Mouse (Mus musculus): ENCODE measurements around the gene Atxn7l3. TPM values are rescaled to one million over a fixed set of nuclear protein-coding genes. Genes with fewer than 3 reads are reported as not detected.

Atxn7l3 gene
- polyA plus RNA-seq (2015; fragmentation: Nextera tagmentation; extraction: Ambion mirVana), result 7.1 and 7.5 TPM in 2 replicates

GRCm38 (mm10) chr11:102296491-102297472 lies at the start of gene Atxn7l3:
Atxn7l3 (minus strand) TSS chr11:102296631.

GRCm38 (mm10) chr11:102319410-102319792 lies 23.0 kb upstream of the Atxn7l3 start, which contains the start of gene Ubtf:
Ubtf (minus strand) TSS chr11:102319742.

GRCm38 (mm10) chr11:102284501-102285094 lies 11.8 kb downstream of the Atxn7l3 start, which contains the start of gene Tmub2:
Tmub2 (plus strand) TSS chr11:102284931.

GRCm38 (mm10) chr11:102268520-102269244 lies 27.7 kb downstream of the Atxn7l3 start, which contains the start of gene Asb16:
Asb16 (plus strand) TSS chr11:102268743.

GRCm38 (mm10) chr11:102248630-102249230 lies 47.7 kb downstream of the Atxn7l3 start, which contains the start of gene BC030867:
BC030867 (plus strand) TSS chr11:102248882.

Other genes with a start within 250 kb of the Atxn7l3 start
- gene Mpp2, start 208.1 kb downstream of the Atxn7l3 start, polyA plus RNA-seq (2015; fragmentation: Nextera tagmentation; extraction: Ambion mirVana), result 2.7 and 3.5 TPM in 2 replicates
- gene Ppy, start 195.3 kb downstream of the Atxn7l3 start, polyA plus RNA-seq (2015; fragmentation: Nextera tagmentation; extraction: Ambion mirVana), result not detected in 2 replicates
- gene Pyy, start 188.8 kb downstream of the Atxn7l3 start, polyA plus RNA-seq (2015; fragmentation: Nextera tagmentation; extraction: Ambion mirVana), result not detected in 2 replicates
- 0.08 TPM in 1 of 2 replicates, not detected in the other for gene Nags, start 151.1 kb downstream of the Atxn7l3 start, polyA plus RNA-seq (2015; fragmentation: Nextera tagmentation; extraction: Ambion mirVana)
- gene Tmem101, start 140.2 kb downstream of the Atxn7l3 start, polyA plus RNA-seq (2015; fragmentation: Nextera tagmentation; extraction: Ambion mirVana), result 14.0 and 15.3 TPM in 2 replicates
- gene Lsm12, start 111.3 kb downstream of the Atxn7l3 start, polyA plus RNA-seq (2015; fragmentation: Nextera tagmentation; extraction: Ambion mirVana), result 88.2 and 95.7 TPM in 2 replicates
- gene G6pc3, start 107.0 kb downstream of the Atxn7l3 start, polyA plus RNA-seq (2015; fragmentation: Nextera tagmentation; extraction: Ambion mirVana), result 29.1 and 30.1 TPM in 2 replicates
- 27.9 and 31.5 TPM in 2 replicates for gene Hdac5, start 66.5 kb downstream of the Atxn7l3 start, polyA plus RNA-seq (2015; fragmentation: Nextera tagmentation; extraction: Ambion mirVana)
- gene BC030867, start 47.7 kb downstream of the Atxn7l3 start, polyA plus RNA-seq (2015; fragmentation: Nextera tagmentation; extraction: Ambion mirVana), result 2.9 and 3.0 TPM in 2 replicates
- gene Asb16, start 27.9 kb downstream of the Atxn7l3 start, polyA plus RNA-seq (2015; fragmentation: Nextera tagmentation; extraction: Ambion mirVana), result not detected in 2 replicates
- gene Tmub2, start 11.7 kb downstream of the Atxn7l3 start, polyA plus RNA-seq (2015; fragmentation: Nextera tagmentation; extraction: Ambion mirVana), result 26.6 and 32.6 TPM in 2 replicates
- 38.5 and 48.7 TPM in 2 replicates for gene Ubtf, start 23.1 kb upstream of the Atxn7l3 start, polyA plus RNA-seq (2015; fragmentation: Nextera tagmentation; extraction: Ambion mirVana)
- gene Slc4a1, start 69.6 kb upstream of the Atxn7l3 start, polyA plus RNA-seq (2015; fragmentation: Nextera tagmentation; extraction: Ambion mirVana), result 1.1 and 2.6 TPM in 2 replicates
- 1.00 and 1.1 TPM in 2 replicates for gene Rundc3a, start 96.8 kb upstream of the Atxn7l3 start, polyA plus RNA-seq (2015; fragmentation: Nextera tagmentation; extraction: Ambion mirVana)
- gene Slc25a39, start 111.3 kb upstream of the Atxn7l3 start, polyA plus RNA-seq (2015; fragmentation: Nextera tagmentation; extraction: Ambion mirVana), result 129 and 150 TPM in 2 replicates
- gene Grn, start 133.7 kb upstream of the Atxn7l3 start, polyA plus RNA-seq (2015; fragmentation: Nextera tagmentation; extraction: Ambion mirVana), result 269 and 325 TPM in 2 replicates
- 1.9 and 2.3 TPM in 2 replicates for gene Fam171a2, start 151.1 kb upstream of the Atxn7l3 start, polyA plus RNA-seq (2015; fragmentation: Nextera tagmentation; extraction: Ambion mirVana)
- gene Itga2b, start 173.5 kb upstream of the Atxn7l3 start, polyA plus RNA-seq (2015; fragmentation: Nextera tagmentation; extraction: Ambion mirVana), result 4.1 and 9.6 TPM in 2 replicates